In genomic region chr5:114658255-114658654, GRCm38 (mm10) we compare ENCODE assay signal across 8 mouse cellular contexts. TPM values are rescaled to one million over a fixed set of nuclear protein-coding genes. Genes with fewer than 3 reads are reported as not detected.
A peak's percentile ranks its signal among the peaks of the same experiment; 100 is the strongest.
DNase-seq lines count a peak whose midpoint lies in the region; ATAC-seq and TF ChIP-seq lines count a peak whose summit lies in the region.

Gene Trpv4 (minus strand): TSS chr5:114658421.

- no peak for TF ChIP-seq POLR2A in kidney, adult 2 months (IDR thresholded peaks at IDR 0.05; ENCODE audit: low read depth, low read length)
- TF ChIP-seq POLR2A in cortical plate, adult 2 months (IDR thresholded peaks at IDR 0.05; ENCODE audit: extremely low read depth, insufficient read depth, low read length) = no peak

- ATAC-seq in liver, embryonic 11.5 days (replicated peaks; ENCODE audit: low FRiP score) = no peak; the same call in 1 of the 2 replicates
- no peak for ATAC-seq in cerebellum, adult (ENCODE audit: insufficient number of reproducible peaks, low FRiP score, low TSS enrichment)

- H3K36me3 ChIP-seq in kidney, adult 2 months (ENCODE audit: control insufficient read depth, insufficient read depth, low read length) = no peaks in the 10 kb centered on the region
- no peaks in the 10 kb centered on the region for H3K36me3 ChIP-seq in liver, embryonic 11.5 days (ENCODE audit: control insufficient read depth, insufficient read depth, low read length)

- peak within 1 kb of the TSS; percentile 83 for H3K4me2 ChIP-seq in liver, embryonic 11.5 days

- H3K27me3 ChIP-seq in kidney, adult 2 months (replicated peaks; ENCODE audit: control insufficient read depth, insufficient read depth, low read length) = no peaks in the 10 kb centered on the region
- peaks cover 52% of the 10 kb centered on the region for H3K27me3 ChIP-seq in liver, embryonic 11.5 days (replicated peaks; ENCODE audit: control insufficient read depth, insufficient read depth, low read length)

- no peaks in the 10 kb centered on the region for H3K9me3 ChIP-seq in liver, embryonic 11.5 days (ENCODE audit: control insufficient read depth, low read length)

- WGBS in kidney, adult 2 months = under 1% methylated on average over 46 of the region's 47 CpGs
- 2% methylated on average over 43 of the region's 47 CpGs for WGBS in liver, embryonic 11.5 days

- H3K4me1 ChIP-seq in kidney, adult 2 months (ENCODE audit: control insufficient read depth, insufficient read depth, low read length) = peaks cover 27% of the 10 kb centered on the region
- no peaks in the 10 kb centered on the region for H3K4me1 ChIP-seq in cortical plate, adult 2 months (ENCODE audit: control insufficient read depth, insufficient read depth, low read length)
- H3K4me1 ChIP-seq in liver, embryonic 11.5 days (replicated peaks; ENCODE audit: control insufficient read depth, insufficient read depth, low read length) = no peaks in the 10 kb centered on the region

- H3K9ac ChIP-seq in liver, embryonic 11.5 days (ENCODE audit: low read depth, low read length) = no peak within 1 kb of the TSS

- peak within 1 kb of the TSS; percentile 93 for H3K4me3 ChIP-seq in kidney, adult 2 months (ENCODE audit: insufficient read depth, low read depth, low read length)
- peak within 1 kb of the TSS; percentile 10; the same call in 1 of the 2 replicates for H3K4me3 ChIP-seq in cortical plate, adult 2 months (ENCODE audit: insufficient read depth, low read length)
- H3K4me3 ChIP-seq in liver, embryonic 11.5 days (ENCODE audit: low read depth, low read length) = peak within 1 kb of the TSS; percentile 52

- DNase-seq in kidney, adult 2 months = peak; percentile 76
- DNase-seq in kidney, adult 9 months = no peak
- DNase-seq in heart, postnatal 4 days = peak; percentile 43
- DNase-seq in liver, embryonic 11.5 days (ENCODE audit: low spot score) = no peak
- no peak for DNase-seq in T-cell, adult 2 months (ENCODE audit: low spot score)
- DNase-seq in left cerebral cortex, adult 8-10 months (ENCODE audit: low spot score in 2 of 2) = no peak

- H3K27ac ChIP-seq in kidney, adult 2 months (ENCODE audit: insufficient read depth, low read depth, low read length) = peak within 1 kb of the TSS; percentile 91
- no peak within 1 kb of the TSS for H3K27ac ChIP-seq in cortical plate, adult 2 months (ENCODE audit: insufficient read depth, low read length)
- no peak within 1 kb of the TSS for H3K27ac ChIP-seq in liver, embryonic 11.5 days (ENCODE audit: low read depth, low read length)

- TF ChIP-seq CTCF in kidney, adult 2 months (conservative IDR thresholded peaks at IDR 0.05; ENCODE audit: insufficient read depth, insufficient read length, low read depth, low read length) = no peak
- no peak for TF ChIP-seq CTCF in cortical plate, adult 2 months (IDR thresholded peaks at IDR 0.05; ENCODE audit: extremely low read depth, insufficient read depth, low read length)

RNA-seq across cellular contexts. Expression of gene Trpv4, which starts in this region (rescaled TPM):
- polyA plus RNA-seq in kidney, adult 2 months (2012; rRNA removed) = 127 and 164 TPM in 2 replicates
- 1.7 and 2.1 TPM in 2 replicates for polyA plus RNA-seq in cortical plate, adult 2 months (2012; rRNA removed)
- 1 to 10 TPM; 2.8 to 3.1 TPM for total RNA-seq in heart, postnatal 4 days (2021)
- polyA plus RNA-seq in liver, embryonic 11.5 days (2014; fragmentation: Nextera tagmentation; extraction: Ambion mirVana) = 0.56 and 0.78 TPM in 2 replicates
- total RNA-seq in left cerebral cortex, adult 8-10 months (2022) = 1 to 10 TPM; 1.1 to 2.4 (median 1.5) TPM

Comparison
In these comparisons a context has a peak if more than half of its experiments do, and no peak if none do; other contexts are left out.
1. RNA of gene Trpv4 (polyA plus RNA-seq): 127 to 164 TPM in kidney, adult 2 months; 1.7 to 2.1 TPM in cortical plate, adult 2 months and 0.56 to 0.78 TPM in liver, embryonic 11.5 days; every median in the first group is over 10 times any median in the second.
2. DNase-seq: peak in kidney, adult 2 months (single experiment) and heart, postnatal 4 days (single experiment); none in kidney, adult 9 months (single experiment), liver, embryonic 11.5 days (single experiment), T-cell, adult 2 months (single experiment) and left cerebral cortex, adult 8-10 months (0 of 2).
3. H3K4me3 ChIP-seq: peak in every context shown above with its lines; median percentile 93 in kidney, adult 2 months; 52 in liver, embryonic 11.5 days; 10 in cortical plate, adult 2 months.